Mouse (Mus musculus): ENCODE measurements around the gene Snx11. TPM values are rescaled to one million over a fixed set of nuclear protein-coding genes. Genes with fewer than 3 reads are reported as not detected.
A peak's percentile ranks its signal among the peaks of the same experiment; 100 is the strongest.
"Not testable (repeated sequence)": the region's sequence is repeated elsewhere in the genome, so short reads cannot be mapped to it uniquely, and the experiment has no call there.

The Snx11 gene
- polyA plus RNA-seq, 1 experiment from 2014 or later: 22.2 TPM

- Histone ChIP-seq H3K9me3 (no peaks in the 10 kb centered on the region), H3K27ac (no peak overlapping the region), H3K36me3 (peaks cover 97% of the 10 kb centered on the region), H3K4me3 (no peak overlapping the region), H3K4me2 (replicated peaks) (no peak overlapping the region), H3K27me3 (no peaks in the 10 kb centered on the region), H3K9ac (no peak overlapping the region), H3K4me1 (no peaks in the 10 kb centered on the region)
- 93% methylated on average over 2 of the region's 2 CpGs for WGBS
- ATAC-seq (ENCODE audit: low FRiP score, low read depth): no peak
These were observed 38.5 kb upstream of the Snx11 start for GRCm38 (mm10) chr11:96815895-96816294.

- no peak overlapping the region for H3K27ac ChIP-seq
- H3K36me3 ChIP-seq: peaks cover 97% of the 10 kb centered on the region
- ATAC-seq (ENCODE audit: low FRiP score, low read depth): no peak
- H3K9ac ChIP-seq: no peak overlapping the region
- no peak overlapping the region for H3K4me3 ChIP-seq
- H3K27me3 ChIP-seq: no peaks in the 10 kb centered on the region
- 89% methylated on average over 2 of the region's 2 CpGs for WGBS
- H3K9me3 ChIP-seq: no peaks in the 10 kb centered on the region
- H3K4me2 ChIP-seq (replicated peaks): no peak overlapping the region
- H3K4me1 ChIP-seq: no peaks in the 10 kb centered on the region
These were observed 37.1 kb upstream of the Snx11 start for GRCm38 (mm10) chr11:96814443-96814842.

GRCm38 (mm10) chr11:96813920-96814319, 36.6 kb upstream of the Snx11 start:
- 88% methylated on average over 5 of the region's 5 CpGs for WGBS
- H3K4me2 ChIP-seq (replicated peaks): no peak overlapping the region
- H3K36me3 ChIP-seq: peaks cover 97% of the 10 kb centered on the region
- H3K4me1 ChIP-seq: no peaks in the 10 kb centered on the region
- H3K4me3 ChIP-seq: no peak overlapping the region
- no peak overlapping the region for H3K9ac ChIP-seq
- no peaks in the 10 kb centered on the region for H3K9me3 ChIP-seq
- no peak overlapping the region for H3K27ac ChIP-seq
- ATAC-seq (ENCODE audit: low FRiP score, low read depth): no peak
- H3K27me3 ChIP-seq: no peaks in the 10 kb centered on the region

- Histone ChIP-seq H3K9me3 (no peaks in the 10 kb centered on the region), H3K36me3 (peaks cover 97% of the 10 kb centered on the region), H3K4me1 (no peaks in the 10 kb centered on the region), H3K4me2 (replicated peaks) (no peak overlapping the region), H3K27me3 (no peaks in the 10 kb centered on the region), H3K9ac (no peak overlapping the region), H3K27ac (no peak overlapping the region), H3K4me3 (no peak overlapping the region)
- 79% methylated on average over 4 of the region's 4 CpGs for WGBS
- no peak for ATAC-seq (ENCODE audit: low FRiP score, low read depth)
These were observed 36.1 kb upstream of the Snx11 start for GRCm38 (mm10) chr11:96813455-96813854.

GRCm38 (mm10) chr11:96811188-96811587, 33.8 kb upstream of the Snx11 start:
- not testable (repeated sequence) for H3K9me3 ChIP-seq; H3K27ac ChIP-seq; H3K4me1 ChIP-seq; H3K9ac ChIP-seq; ATAC-seq (ENCODE audit: low FRiP score, low read depth); H3K27me3 ChIP-seq; H3K4me3 ChIP-seq; H3K4me2 ChIP-seq (replicated peaks)
- H3K36me3 ChIP-seq: peaks cover 91% of the 10 kb centered on the region
- 82% methylated on average over 1 of the region's 1 CpGs for WGBS

GRCm38 (mm10) chr11:96809562-96810235, 32.3 kb upstream of the Snx11 start:
- no peak for ATAC-seq (ENCODE audit: low FRiP score, low read depth)
- Histone ChIP-seq H3K4me2 (replicated peaks) (no peak overlapping the region), H3K36me3 (peaks cover 93% of the 10 kb centered on the region), H3K27ac (no peak overlapping the region), H3K27me3 (no peaks in the 10 kb centered on the region), H3K4me1 (no peaks in the 10 kb centered on the region), H3K9me3 (no peaks in the 10 kb centered on the region), H3K9ac (no peak overlapping the region), H3K4me3 (no peak overlapping the region)
- WGBS: 92% methylated on average over 6 of the region's 6 CpGs

- Histone ChIP-seq H3K27me3 (no peaks in the 10 kb centered on the region), H3K4me1 (no peaks in the 10 kb centered on the region), H3K27ac (no peak overlapping the region), H3K4me2 (replicated peaks) (no peak overlapping the region), H3K4me3 (no peak overlapping the region), H3K9ac (no peak overlapping the region), H3K9me3 (no peaks in the 10 kb centered on the region), H3K36me3 (peaks cover 94% of the 10 kb centered on the region)
- WGBS: 67% methylated on average over 1 of the region's 1 CpGs
- no peak for ATAC-seq (ENCODE audit: low FRiP score, low read depth)
These were observed 30.7 kb upstream of the Snx11 start for GRCm38 (mm10) chr11:96808066-96808465.

- Histone ChIP-seq H3K27me3 (no peaks in the 10 kb centered on the region), H3K4me1 (no peaks in the 10 kb centered on the region), H3K9me3 (no peaks in the 10 kb centered on the region), H3K27ac (no peak overlapping the region), H3K4me3 (no peak overlapping the region), H3K9ac (no peak overlapping the region), H3K36me3 (peaks cover 93% of the 10 kb centered on the region), H3K4me2 (replicated peaks) (no peak overlapping the region)
- no peak for ATAC-seq (ENCODE audit: low FRiP score, low read depth)
- 93% methylated on average over 5 of the region's 5 CpGs for WGBS
These were observed 28.2 kb upstream of the Snx11 start for GRCm38 (mm10) chr11:96805606-96806005.

GRCm38 (mm10) chr11:96799511-96799910, 22.2 kb upstream of the Snx11 start:
- H3K36me3 ChIP-seq: peaks cover 84% of the 10 kb centered on the region
- H3K4me2 ChIP-seq (replicated peaks): no peak overlapping the region
- WGBS: 89% methylated on average over 2 of the region's 2 CpGs
- ATAC-seq (ENCODE audit: low FRiP score, low read depth): no peak
- no peak overlapping the region for H3K9ac ChIP-seq
- no peaks in the 10 kb centered on the region for H3K4me1 ChIP-seq
- H3K27ac ChIP-seq: no peak overlapping the region
- no peaks in the 10 kb centered on the region for H3K9me3 ChIP-seq
- no peak overlapping the region for H3K4me3 ChIP-seq
- no peaks in the 10 kb centered on the region for H3K27me3 ChIP-seq

- Histone ChIP-seq H3K36me3 (peaks cover 64% of the 10 kb centered on the region), H3K4me3 (no peak overlapping the region), H3K27ac (no peak overlapping the region), H3K4me1 (peaks cover 18% of the 10 kb centered on the region), H3K9ac (no peak overlapping the region), H3K4me2 (replicated peaks) (no peak overlapping the region), H3K9me3 (no peaks in the 10 kb centered on the region), H3K27me3 (no peaks in the 10 kb centered on the region)
- no peak for ATAC-seq (ENCODE audit: low FRiP score, low read depth)
- WGBS: 75% methylated on average over 1 of the region's 1 CpGs
These were observed 19.2 kb upstream of the Snx11 start for GRCm38 (mm10) chr11:96796586-96796985.

GRCm38 (mm10) chr11:96796081-96796480, 18.7 kb upstream of the Snx11 start:
- Histone ChIP-seq H3K27ac (no peak overlapping the region), H3K4me1 (peaks cover 22% of the 10 kb centered on the region), H3K36me3 (peaks cover 64% of the 10 kb centered on the region), H3K27me3 (no peaks in the 10 kb centered on the region), H3K9me3 (no peaks in the 10 kb centered on the region), H3K4me3 (no peak overlapping the region), H3K4me2 (replicated peaks) (no peak overlapping the region), H3K9ac (no peak overlapping the region)
- WGBS: 98% methylated on average over 2 of the region's 2 CpGs
- no peak for ATAC-seq (ENCODE audit: low FRiP score, low read depth)

GRCm38 (mm10) chr11:96795491-96795890, 18.1 kb upstream of the Snx11 start:
- Histone ChIP-seq H3K9ac (no peak overlapping the region), H3K4me1 (peaks cover 28% of the 10 kb centered on the region), H3K27me3 (no peaks in the 10 kb centered on the region), H3K4me2 (replicated peaks) (no peak overlapping the region), H3K4me3 (no peak overlapping the region), H3K27ac (no peak overlapping the region), H3K36me3 (peaks cover 60% of the 10 kb centered on the region), H3K9me3 (no peaks in the 10 kb centered on the region)
- WGBS: 93% methylated on average over 13 of the region's 13 CpGs
- ATAC-seq (ENCODE audit: low FRiP score, low read depth): no peak

- Histone ChIP-seq H3K4me1 (peaks cover 35% of the 10 kb centered on the region), H3K4me3 (peak overlapping the region; percentile 90), H3K27ac (no peak overlapping the region), H3K9me3 (no peaks in the 10 kb centered on the region), H3K27me3 (no peaks in the 10 kb centered on the region), H3K9ac (peak overlapping the region; percentile 58), H3K36me3 (peaks cover 27% of the 10 kb centered on the region), H3K4me2 (replicated peaks) (peak overlapping the region; percentile 96)
- WGBS: 8% methylated on average over 1 of the region's 1 CpGs
- no peak for ATAC-seq (ENCODE audit: low FRiP score, low read depth)
These were observed 13.3 kb upstream of the Snx11 start for GRCm38 (mm10) chr11:96790681-96791080.

All from limb, embryonic 13.5 days (tissue).